Mouse (Mus musculus) testis, adult 2 months (tissue): ENCODE data around the gene Bckdha. TPM values are rescaled to one million over a fixed set of nuclear protein-coding genes. Genes with fewer than 3 reads are reported as not detected.

ENCODE experiments used
- H3K27ac ChIP-seq: fragments of 200-500 bp; 2 replicates; pipeline ENCODE4 v1.5.1; 2012; ENCODE audit warnings: low read depth, low read length; ENCODE audit not compliant: control insufficient read depth, insufficient read depth
- H3K27me3 ChIP-seq: fragments of 200-500 bp; 2 replicates; pipeline ENCODE4 v1.6.1; 2012; ENCODE audit warnings: mild to moderate bottlenecking, low read length, moderate library complexity; ENCODE audit not compliant: control insufficient read depth, insufficient read depth
- H3K36me3 ChIP-seq: fragments of 200-500 bp; 2 replicates; pipeline ENCODE4 v1.6.1; 2012; ENCODE audit warnings: mild to moderate bottlenecking, low read length; ENCODE audit not compliant: control insufficient read depth, insufficient read depth
- H3K4me1 ChIP-seq: fragments of 200-500 bp; 2 replicates; pipeline ENCODE4 v1.6.1; 2012; ENCODE audit warnings: low read length; ENCODE audit not compliant: control insufficient read depth, insufficient read depth
- H3K4me3 ChIP-seq: fragments of 200-500 bp; 2 replicates; pipeline ENCODE4 v1.5.1; 2012; ENCODE audit warnings: low read depth, mild to moderate bottlenecking, low read length, moderate library complexity, mixed read lengths; ENCODE audit not compliant: control insufficient read depth
- CTCF ChIP-seq: fragments of 200-500 bp; IDR thresholded peaks from 2 replicates; pipeline ENCODE4 v1.5.1; 2012; ENCODE audit warnings: low read depth, mild to moderate bottlenecking, inconsistent platforms, low read length, moderate library complexity; ENCODE audit not compliant: control insufficient read depth, insufficient read depth, insufficient replicate concordance
- POLR2A ChIP-seq: fragments of 200-500 bp; IDR thresholded peaks from 2 replicates; pipeline ENCODE4 v1.6.1; 2012; ENCODE audit warnings: low read depth, mild to moderate bottlenecking, inconsistent platforms, low read length, moderate library complexity; ENCODE audit not compliant: control insufficient read depth
- polyA plus RNA-seq: library from polyadenylated mRNA; depleted of rRNA; stranded (reverse); fragments of >200 nt; gene quantifications from 2 replicates; pipeline ENCODE4 v1.2.3, GENCODE M21; 2012

Gene Bckdha
- polyA plus RNA-seq, 1 experiment = 69.0 TPM

- Histone ChIP-seq H3K4me1 (no peaks in the 10 kb centered on the region; the same call in 1 of the 2 replicates), H3K4me3 (no peak overlapping the region), H3K36me3 (no peaks in the 10 kb centered on the region), H3K27me3 (no peaks in the 10 kb centered on the region), H3K27ac (no peak overlapping the region)
- TF ChIP-seq POLR2A = no peak
- TF ChIP-seq CTCF = no peak
Observed at GRCm38 (mm10) chr7:25644136-25644535, 14.6 kb downstream of the Bckdha start.

DNA sequence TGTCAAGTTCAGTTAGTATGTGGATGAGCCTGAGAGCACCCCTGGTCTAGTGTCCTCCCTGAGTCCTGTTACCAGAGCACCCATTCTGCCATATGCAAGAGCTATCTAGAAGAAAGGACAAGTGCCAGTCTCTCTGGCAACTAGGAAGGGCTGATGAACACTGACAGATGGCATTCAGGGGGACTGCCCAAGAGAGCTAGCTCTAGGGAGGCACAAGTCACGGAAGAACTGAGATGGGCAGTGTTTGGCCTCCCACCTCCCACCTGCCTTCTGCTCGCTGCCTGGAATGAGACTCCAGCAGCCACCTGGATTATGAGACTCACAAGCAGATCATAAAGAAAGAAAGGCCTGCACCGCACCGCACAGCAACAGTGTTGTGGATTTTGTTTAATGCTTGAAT is 19.0 kb downstream of the Bckdha start:
- Histone ChIP-seq H3K4me3 (no peak overlapping the region), H3K4me1 (no peaks in the 10 kb centered on the region), H3K27ac (no peak overlapping the region), H3K36me3 (no peaks in the 10 kb centered on the region), H3K27me3 (no peaks in the 10 kb centered on the region)
- TF ChIP-seq CTCF (no peak), POLR2A (no peak)

DNA sequence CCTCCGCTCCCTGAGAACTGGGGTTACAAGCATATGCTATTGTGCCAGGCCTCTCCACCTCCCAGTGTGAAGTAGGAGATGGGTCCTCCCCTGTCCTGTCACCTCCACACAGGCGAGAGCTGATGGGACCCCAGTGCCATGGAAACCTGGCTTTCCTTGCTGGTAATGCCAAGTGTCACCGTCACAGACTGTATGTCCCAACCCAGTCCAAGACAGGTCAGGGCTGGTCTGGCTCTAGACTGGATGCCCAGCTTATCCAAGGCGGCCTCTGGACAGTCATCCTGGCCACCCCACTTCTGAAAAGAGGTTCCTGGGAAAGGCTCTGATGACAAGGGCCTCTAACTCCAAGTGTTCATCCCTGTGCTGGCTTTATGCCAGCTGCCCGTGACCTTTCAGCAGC is 21.7 kb downstream of the Bckdha start:
- Histone ChIP-seq H3K36me3 (no peaks in the 10 kb centered on the region; the same call in 1 of the 2 replicates), H3K4me3 (no peak overlapping the region), H3K27ac (no peak overlapping the region), H3K27me3 (no peaks in the 10 kb centered on the region), H3K4me1 (no peaks in the 10 kb centered on the region)
- TF ChIP-seq CTCF (no peak), POLR2A (no peak)

DNA sequence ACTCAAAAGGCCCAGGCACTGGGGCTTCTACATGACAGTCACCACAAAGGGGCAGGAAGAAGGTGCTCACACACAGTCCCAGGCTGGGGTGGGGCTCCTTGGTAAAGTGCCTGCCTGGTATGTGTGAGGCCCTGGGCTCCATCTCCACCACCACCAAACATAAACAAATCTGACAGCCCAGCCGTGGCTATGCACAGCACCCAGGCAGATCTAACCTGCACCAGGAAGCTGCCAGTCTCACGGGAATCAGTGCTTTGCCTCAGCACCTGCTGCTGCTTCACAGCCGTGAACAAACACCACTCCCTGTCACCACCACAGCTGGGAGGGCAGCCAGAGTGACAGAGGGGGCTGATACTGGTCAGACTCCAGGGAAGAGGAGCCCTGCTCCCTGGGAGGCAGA is 22.4 kb downstream of the Bckdha start:
- H3K27me3 ChIP-seq = no peaks in the 10 kb centered on the region
- H3K27ac ChIP-seq = no peak overlapping the region
- no peaks in the 10 kb centered on the region for H3K4me1 ChIP-seq
- TF ChIP-seq CTCF (no peak), POLR2A (no peak)
- H3K4me3 ChIP-seq = no peak overlapping the region
- H3K36me3 ChIP-seq = no peaks in the 10 kb centered on the region; the same call in 1 of the 2 replicates

GRCm38 (mm10) chr7:25632679-25633078 is 26.1 kb downstream of the Bckdha start:
- H3K4me1 ChIP-seq = peaks cover 7% of the 10 kb centered on the region; the same call in 1 of the 2 replicates
- TF ChIP-seq POLR2A = no peak
- no peak for TF ChIP-seq CTCF
- H3K27me3 ChIP-seq = no peaks in the 10 kb centered on the region
- H3K27ac ChIP-seq = no peak overlapping the region
- no peak overlapping the region for H3K4me3 ChIP-seq
- H3K36me3 ChIP-seq = no peaks in the 10 kb centered on the region; the same call in 1 of the 2 replicates

DNA sequence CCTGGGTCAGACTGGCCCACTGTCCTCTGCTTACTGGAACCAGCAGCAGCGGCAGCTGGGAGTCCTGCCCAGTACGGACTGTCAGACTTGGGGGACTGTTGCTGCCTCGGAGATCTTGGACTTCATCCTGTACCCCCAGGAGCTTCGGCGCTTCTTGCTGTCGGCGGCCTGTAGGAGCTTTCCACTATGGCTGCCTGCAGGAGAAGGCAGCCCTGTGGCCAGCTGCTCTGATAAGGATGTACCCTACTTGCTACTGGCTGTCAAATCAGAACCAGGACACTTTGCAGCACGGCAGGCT is 30.5 kb downstream of the Bckdha start:
- H3K4me1 ChIP-seq = peaks cover 15% of the 10 kb centered on the region
- H3K27ac ChIP-seq = peak overlapping the region; percentile 22; the same call in 1 of the 2 replicates
- H3K36me3 ChIP-seq = peaks cover 1% of the 10 kb centered on the region; the same call in 1 of the 2 replicates
- H3K4me3 ChIP-seq = peak overlapping the region; percentile 44
- H3K27me3 ChIP-seq = no peaks in the 10 kb centered on the region
- no peak for TF ChIP-seq POLR2A

- peak overlapping the region; percentile 59 for H3K4me3 ChIP-seq
- H3K27me3 ChIP-seq = no peaks in the 10 kb centered on the region
- peak overlapping the region; percentile 52 for H3K27ac ChIP-seq
- H3K36me3 ChIP-seq = peaks cover 1% of the 10 kb centered on the region; the same call in 1 of the 2 replicates
- peak; percentile 55; the same call in 1 of the 2 replicates for TF ChIP-seq POLR2A
- no peak for TF ChIP-seq CTCF
- H3K4me1 ChIP-seq = peaks cover 15% of the 10 kb centered on the region
Observed at GRCm38 (mm10) chr7:25627431-25628322, 31.1 kb downstream of the Bckdha start.
